Mouse (Mus musculus): ENCODE measurements around the gene Ate1.
"Not testable (repeated sequence)": the region's sequence is repeated elsewhere in the genome, so short reads cannot be mapped to it uniquely, and the experiment has no call there.

Gene Ate1

GRCm38 (mm10) chr7:130523451-130523850 is 3.3 kb upstream of the Ate1 start:
- no peak for DNase-seq (ENCODE audit: extremely low spot score)

GRCm38 (mm10) chr7:130520812-130521422 is 748 bp upstream of the Ate1 start:
- peak; percentile 26 for DNase-seq (ENCODE audit: extremely low spot score)

GRCm38 (mm10) chr7:130519096-130520048 is 797 bp downstream of the Ate1 start:
- DNase-seq (ENCODE audit: extremely low spot score): peak; percentile 97

GRCm38 (mm10) chr7:130518213-130519095 is 1.7 kb downstream of the Ate1 start:
- peak; percentile 12 for DNase-seq (ENCODE audit: extremely low spot score)

- DNase-seq (ENCODE audit: extremely low spot score): no peak
These were observed 9.9 kb downstream of the Ate1 start for GRCm38 (mm10) chr7:130510243-130510642.

- no peak for DNase-seq (ENCODE audit: extremely low spot score)
These were observed 17.2 kb downstream of the Ate1 start for GRCm38 (mm10) chr7:130503006-130503405.

GRCm38 (mm10) chr7:130501499-130501898 is 18.7 kb downstream of the Ate1 start:
- DNase-seq (ENCODE audit: extremely low spot score): no peak

GRCm38 (mm10) chr7:130493346-130493745 is 26.8 kb downstream of the Ate1 start:
- DNase-seq (ENCODE audit: extremely low spot score): no peak

- DNase-seq (ENCODE audit: extremely low spot score): no peak
These were observed 28.1 kb downstream of the Ate1 start for GRCm38 (mm10) chr7:130492026-130492425.

- DNase-seq (ENCODE audit: extremely low spot score): not testable (repeated sequence)
These were observed 41.2 kb downstream of the Ate1 start for GRCm38 (mm10) chr7:130479003-130479402.

- peak; percentile 65 for DNase-seq (ENCODE audit: extremely low spot score)
These were observed 44.2 kb downstream of the Ate1 start for GRCm38 (mm10) chr7:130475970-130476369.

- DNase-seq (ENCODE audit: extremely low spot score): no peak
These were observed 46.3 kb downstream of the Ate1 start for GRCm38 (mm10) chr7:130473881-130474280.

GRCm38 (mm10) chr7:130472683-130473082 is 47.5 kb downstream of the Ate1 start:
- peak; percentile 50 for DNase-seq (ENCODE audit: extremely low spot score)

- DNase-seq (ENCODE audit: extremely low spot score): no peak
These were observed 49.1 kb downstream of the Ate1 start for GRCm38 (mm10) chr7:130471045-130471444.

GRCm38 (mm10) chr7:130455587-130456246 is 64.5 kb downstream of the Ate1 start:
- DNase-seq (ENCODE audit: extremely low spot score): no peak

- no peak for DNase-seq (ENCODE audit: extremely low spot score)
These were observed 65.9 kb downstream of the Ate1 start for GRCm38 (mm10) chr7:130454226-130454625.

GRCm38 (mm10) chr7:130435776-130436175 is 84.4 kb downstream of the Ate1 start:
- DNase-seq (ENCODE audit: extremely low spot score): no peak

GRCm38 (mm10) chr7:130432141-130432540 is 88.0 kb downstream of the Ate1 start:
- no peak for DNase-seq (ENCODE audit: extremely low spot score)

GRCm38 (mm10) chr7:130426586-130426985 is 93.6 kb downstream of the Ate1 start:
- DNase-seq (ENCODE audit: extremely low spot score): peak; percentile 68

- DNase-seq (ENCODE audit: extremely low spot score): no peak
These were observed 94.2 kb downstream of the Ate1 start for GRCm38 (mm10) chr7:130425991-130426390.

- DNase-seq (ENCODE audit: extremely low spot score): peak; percentile 8
These were observed 100.2 kb downstream of the Ate1 start for GRCm38 (mm10) chr7:130419961-130420360.

Data from embryo, embryonic 9.5 days (tissue).